Mouse (Mus musculus): ENCODE results near the gene Mypop. TPM values are rescaled to one million over a fixed set of nuclear protein-coding genes. Genes with fewer than 3 reads are reported as not detected.
A peak's percentile ranks its signal among the peaks of the same experiment; 100 is the strongest.

The Mypop gene
- polyA plus RNA-seq, 1 experiment from 2014 or later, result 4.8 TPM

GRCm38 (mm10) chr7:18951397-18951796 is 39.6 kb upstream of the Mypop start:
- TF ChIP-seq CTCF (IDR thresholded peaks at IDR 0.05; ENCODE audit: low read depth), result no peak
- Histone ChIP-seq H3K27me3 (ENCODE audit: insufficient read depth, low read length) (peaks cover 3% of the 10 kb centered on the region), H3K36me3 (ENCODE audit: insufficient read depth) (no peaks in the 10 kb centered on the region), H3K27ac (ENCODE audit: low read depth) (no peak overlapping the region), H3K9me3 (ENCODE audit: low read depth, low read length) (no peaks in the 10 kb centered on the region), H3K4me2 (no peak overlapping the region), H3K4me1 (ENCODE audit: insufficient read depth) (no peaks in the 10 kb centered on the region), H3K4me3 (ENCODE audit: low read depth, low read length) (no peak overlapping the region), H3K9ac (no peak overlapping the region)
- ATAC-seq (ENCODE audit: insufficient read depth), result 0 out of 2 replicates have a peak, but pooled peaks have one; percentile 23
- DNase-seq, result peak; percentile 84
- 17% methylated on average over 15 of the region's 15 CpGs for WGBS

GRCm38 (mm10) chr7:18957569-18958383 is 33.3 kb upstream of the Mypop start:
- H3K27ac ChIP-seq (ENCODE audit: low read depth), result 0 out of 2 replicates have a peak overlapping the region, but pooled peaks have one; percentile 24
- 0 out of 2 replicates have a peak, but pooled peaks cover 3% of the 10 kb centered on the region for H3K4me1 ChIP-seq (ENCODE audit: insufficient read depth)
- H3K9ac ChIP-seq, result peak overlapping the region; percentile 59
- no peaks in the 10 kb centered on the region for H3K36me3 ChIP-seq (ENCODE audit: insufficient read depth)
- H3K9me3 ChIP-seq (ENCODE audit: low read depth, low read length), result no peaks in the 10 kb centered on the region
- peak overlapping the region; percentile 98 for H3K4me2 ChIP-seq
- peak overlapping the region; percentile 61 for H3K4me3 ChIP-seq (ENCODE audit: low read depth, low read length)
- ATAC-seq (ENCODE audit: insufficient read depth) (peak; percentile 90), DNase-seq (peak; percentile 83)
- TF ChIP-seq CTCF (IDR thresholded peaks at IDR 0.05; ENCODE audit: low read depth), result peak; percentile 25; the same call in 1 of the 2 replicates
- H3K27me3 ChIP-seq (ENCODE audit: insufficient read depth, low read length), result peaks cover 59% of the 10 kb centered on the region
- WGBS, result under 1% methylated on average over 102 of the region's 107 CpGs

- Histone ChIP-seq H3K9ac (peak overlapping the region; percentile 59), H3K36me3 (ENCODE audit: insufficient read depth) (no peaks in the 10 kb centered on the region), H3K4me3 (ENCODE audit: low read depth, low read length) (peak overlapping the region; percentile 61), H3K9me3 (ENCODE audit: low read depth, low read length) (no peaks in the 10 kb centered on the region), H3K4me2 (peak overlapping the region; percentile 98), H3K4me1 (ENCODE audit: insufficient read depth) (0 out of 2 replicates have a peak, but pooled peaks cover 3% of the 10 kb centered on the region), H3K27me3 (ENCODE audit: insufficient read depth, low read length) (peaks cover 65% of the 10 kb centered on the region), H3K27ac (ENCODE audit: low read depth) (no peak overlapping the region)
- TF ChIP-seq CTCF (IDR thresholded peaks at IDR 0.05; ENCODE audit: low read depth), result no peak
- WGBS, result 3% methylated on average over 21 of the region's 21 CpGs
- DNase-seq (no peak), ATAC-seq (ENCODE audit: insufficient read depth) (peak; percentile 65)
Measured at GRCm38 (mm10) chr7:18958384-18958766, 32.7 kb upstream of the Mypop start.

- peaks cover 75% of the 10 kb centered on the region for H3K27me3 ChIP-seq (ENCODE audit: insufficient read depth, low read length)
- 0 out of 2 replicates have a peak overlapping the region, but pooled peaks have one; percentile 27 for H3K27ac ChIP-seq (ENCODE audit: low read depth)
- H3K36me3 ChIP-seq (ENCODE audit: insufficient read depth), result no peaks in the 10 kb centered on the region
- H3K4me1 ChIP-seq (ENCODE audit: insufficient read depth), result 0 out of 2 replicates have a peak, but pooled peaks cover 3% of the 10 kb centered on the region
- peak; percentile 11; the same call in 1 of the 2 replicates for ATAC-seq (ENCODE audit: insufficient read depth)
- H3K9ac ChIP-seq, result no peak overlapping the region
- no peaks in the 10 kb centered on the region for H3K9me3 ChIP-seq (ENCODE audit: low read depth, low read length)
- DNase-seq, result peak; percentile 73
- 47% methylated on average over 8 of the region's 8 CpGs for WGBS
- H3K4me2 ChIP-seq, result no peak overlapping the region
- TF ChIP-seq CTCF (IDR thresholded peaks at IDR 0.05; ENCODE audit: low read depth), result no peak
- no peak overlapping the region for H3K4me3 ChIP-seq (ENCODE audit: low read depth, low read length)
Measured at GRCm38 (mm10) chr7:18959446-18959845, 31.6 kb upstream of the Mypop start.

GRCm38 (mm10) chr7:18962171-18962792 is 28.8 kb upstream of the Mypop start:
- Histone ChIP-seq H3K4me1 (ENCODE audit: insufficient read depth) (0 out of 2 replicates have a peak, but pooled peaks cover 2% of the 10 kb centered on the region), H3K4me2 (peak overlapping the region; percentile 46), H3K4me3 (ENCODE audit: low read depth, low read length) (0 out of 2 replicates have a peak overlapping the region, but pooled peaks have one; percentile 3), H3K27ac (ENCODE audit: low read depth) (no peak overlapping the region), H3K9ac (no peak overlapping the region), H3K9me3 (ENCODE audit: low read depth, low read length) (no peaks in the 10 kb centered on the region), H3K27me3 (ENCODE audit: insufficient read depth, low read length) (peaks cover 75% of the 10 kb centered on the region), H3K36me3 (ENCODE audit: insufficient read depth) (no peaks in the 10 kb centered on the region)
- no peak for TF ChIP-seq CTCF (IDR thresholded peaks at IDR 0.05; ENCODE audit: low read depth)
- ATAC-seq (ENCODE audit: insufficient read depth) (no peak), DNase-seq (peak; percentile 37)
- 2% methylated on average over 17 of the region's 17 CpGs for WGBS

GRCm38 (mm10) chr7:18962795-18963194 is 28.2 kb upstream of the Mypop start:
- 0 out of 2 replicates have a peak overlapping the region, but pooled peaks have one; percentile 3 for H3K4me3 ChIP-seq (ENCODE audit: low read depth, low read length)
- H3K4me1 ChIP-seq (ENCODE audit: insufficient read depth), result no peaks in the 10 kb centered on the region
- peak overlapping the region; percentile 46 for H3K4me2 ChIP-seq
- no peaks in the 10 kb centered on the region for H3K9me3 ChIP-seq (ENCODE audit: low read depth, low read length)
- no peaks in the 10 kb centered on the region for H3K36me3 ChIP-seq (ENCODE audit: insufficient read depth)
- WGBS, result 3% methylated on average over 20 of the region's 20 CpGs
- H3K27ac ChIP-seq (ENCODE audit: low read depth), result no peak overlapping the region
- H3K27me3 ChIP-seq (ENCODE audit: insufficient read depth, low read length), result peaks cover 70% of the 10 kb centered on the region
- no peak for DNase-seq
- no peak overlapping the region for H3K9ac ChIP-seq
- no peak for ATAC-seq (ENCODE audit: insufficient read depth)
- no peak for TF ChIP-seq CTCF (IDR thresholded peaks at IDR 0.05; ENCODE audit: low read depth)

Measured in lung, embryonic 14.5 days (tissue).